Mouse (Mus musculus): ENCODE data around the gene Tldc1. TPM values are rescaled to one million over a fixed set of nuclear protein-coding genes. Genes with fewer than 3 reads are reported as not detected.
A peak's percentile ranks its signal among the peaks of the same experiment; 100 is the strongest.

Tldc1 gene
- polyA plus RNA-seq, 1 experiment from 2014 or later = 14.9 TPM

DNA sequence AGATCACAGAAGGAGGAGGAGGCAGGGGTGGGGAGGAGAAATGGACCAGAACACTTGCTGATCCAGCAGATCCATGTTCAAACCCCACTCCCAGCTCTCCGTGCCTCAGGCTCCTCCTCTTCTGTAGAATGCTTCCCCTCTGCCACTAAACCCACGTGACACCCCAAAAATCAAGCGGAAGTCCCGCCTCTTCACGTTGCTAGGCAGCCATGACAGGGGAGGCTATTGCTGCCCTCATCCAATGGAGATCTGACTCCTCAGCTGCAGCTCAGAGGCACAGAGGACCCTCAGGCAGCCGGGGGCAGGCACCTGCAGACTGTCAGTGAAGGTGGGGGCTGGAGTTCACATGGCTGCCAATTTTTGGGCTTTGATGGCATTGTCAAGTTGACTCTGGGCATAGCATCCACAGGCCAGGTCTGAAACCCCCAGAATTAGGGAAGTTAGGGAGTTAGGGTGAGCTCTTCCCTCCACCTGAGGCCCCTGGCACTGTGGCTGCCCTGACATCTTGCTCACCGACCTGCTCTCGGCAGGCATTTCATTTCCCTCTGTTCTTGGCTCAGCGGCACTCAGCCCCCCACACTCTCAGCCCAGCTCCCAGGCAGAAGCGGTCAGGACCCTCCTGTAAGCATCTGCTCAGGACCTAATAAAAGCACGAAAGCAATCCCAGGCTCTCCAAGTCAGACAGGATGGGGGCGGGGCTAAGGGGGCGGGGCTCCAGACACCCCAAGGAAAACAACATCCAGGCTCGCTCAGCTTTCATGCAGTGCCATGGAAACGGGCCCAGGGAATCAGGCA lies 20.2 kb upstream of the Tldc1 start:
- no peaks in the 10 kb centered on the region for H3K9me3 ChIP-seq
- no peaks in the 10 kb centered on the region for H3K27me3 ChIP-seq
- H3K9ac ChIP-seq (replicated peaks) = peak overlapping the region; percentile 29; the same call in 1 of the 2 replicates
- H3K4me1 ChIP-seq = peaks cover 24% of the 10 kb centered on the region
- peak overlapping the region; percentile 86 for H3K27ac ChIP-seq (replicated peaks)
- ATAC-seq (replicated peaks) = peak; percentile 73
- H3K4me3 ChIP-seq = 0 out of 2 replicates have a peak overlapping the region, but pooled peaks have one; percentile 1
- 8% methylated on average over 15 of the region's 15 CpGs for WGBS
- H3K36me3 ChIP-seq = no peaks in the 10 kb centered on the region
- peak overlapping the region; percentile 32 for H3K4me2 ChIP-seq (replicated peaks)

GRCm38 (mm10) chr8:119795651-119796050 lies 17.4 kb upstream of the Tldc1 start:
- H3K4me3 ChIP-seq = no peak overlapping the region
- no peak overlapping the region for H3K9ac ChIP-seq (replicated peaks)
- no peaks in the 10 kb centered on the region for H3K27me3 ChIP-seq
- no peak for ATAC-seq (replicated peaks)
- H3K36me3 ChIP-seq = no peaks in the 10 kb centered on the region
- H3K9me3 ChIP-seq = no peaks in the 10 kb centered on the region
- no peak overlapping the region for H3K4me2 ChIP-seq (replicated peaks)
- peaks cover 29% of the 10 kb centered on the region for H3K4me1 ChIP-seq
- H3K27ac ChIP-seq (replicated peaks) = no peak overlapping the region
- 87% methylated on average over 3 of the region's 3 CpGs for WGBS

GRCm38 (mm10) chr8:119794689-119795088 lies 16.5 kb upstream of the Tldc1 start:
- no peak overlapping the region for H3K4me3 ChIP-seq
- ATAC-seq (replicated peaks) = no peak
- no peaks in the 10 kb centered on the region for H3K9me3 ChIP-seq
- H3K4me1 ChIP-seq = peaks cover 27% of the 10 kb centered on the region
- H3K36me3 ChIP-seq = no peaks in the 10 kb centered on the region
- H3K4me2 ChIP-seq (replicated peaks) = no peak overlapping the region
- H3K9ac ChIP-seq (replicated peaks) = no peak overlapping the region
- no peaks in the 10 kb centered on the region for H3K27me3 ChIP-seq
- 54% methylated on average over 7 of the region's 7 CpGs for WGBS
- no peak overlapping the region for H3K27ac ChIP-seq (replicated peaks)

GRCm38 (mm10) chr8:119791804-119792704 lies 13.8 kb upstream of the Tldc1 start:
- H3K27me3 ChIP-seq = no peaks in the 10 kb centered on the region
- H3K4me2 ChIP-seq (replicated peaks) = no peak overlapping the region
- WGBS = 11% methylated on average over 16 of the region's 16 CpGs
- ATAC-seq (replicated peaks) = peak; percentile 30; the same call in 1 of the 2 replicates
- H3K9me3 ChIP-seq = no peaks in the 10 kb centered on the region
- no peak overlapping the region for H3K4me3 ChIP-seq
- H3K36me3 ChIP-seq = no peaks in the 10 kb centered on the region
- H3K4me1 ChIP-seq = peaks cover 29% of the 10 kb centered on the region
- H3K27ac ChIP-seq (replicated peaks) = peak overlapping the region; percentile 17; the same call in 1 of the 2 replicates
- H3K9ac ChIP-seq (replicated peaks) = no peak overlapping the region

DNA sequence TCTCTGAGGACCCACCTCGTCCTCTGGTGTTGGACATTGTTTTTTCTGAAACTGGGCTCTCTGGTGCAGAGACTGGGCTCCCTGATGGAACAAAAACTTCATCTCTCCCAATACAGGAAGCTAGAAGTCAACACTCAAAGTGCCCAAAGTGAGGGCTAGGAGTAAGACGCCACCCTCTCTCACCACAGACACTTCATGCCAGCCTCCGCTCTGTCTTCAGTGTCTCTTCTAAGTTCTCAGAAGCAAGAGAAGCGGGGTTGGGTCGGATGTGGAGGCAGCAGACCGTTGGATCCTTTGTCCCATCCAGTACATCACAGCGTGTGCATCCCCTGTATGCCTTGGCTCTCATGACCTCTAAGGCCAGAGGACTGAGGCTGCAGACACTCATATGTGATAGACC lies 11.4 kb upstream of the Tldc1 start:
- Histone ChIP-seq H3K27ac (replicated peaks) (no peak overlapping the region), H3K4me3 (no peak overlapping the region), H3K9ac (replicated peaks) (no peak overlapping the region), H3K4me2 (replicated peaks) (no peak overlapping the region), H3K36me3 (no peaks in the 10 kb centered on the region), H3K4me1 (peaks cover 46% of the 10 kb centered on the region), H3K9me3 (no peaks in the 10 kb centered on the region), H3K27me3 (no peaks in the 10 kb centered on the region)
- ATAC-seq (replicated peaks) = no peak
- 86% methylated on average over 7 of the region's 7 CpGs for WGBS

DNA sequence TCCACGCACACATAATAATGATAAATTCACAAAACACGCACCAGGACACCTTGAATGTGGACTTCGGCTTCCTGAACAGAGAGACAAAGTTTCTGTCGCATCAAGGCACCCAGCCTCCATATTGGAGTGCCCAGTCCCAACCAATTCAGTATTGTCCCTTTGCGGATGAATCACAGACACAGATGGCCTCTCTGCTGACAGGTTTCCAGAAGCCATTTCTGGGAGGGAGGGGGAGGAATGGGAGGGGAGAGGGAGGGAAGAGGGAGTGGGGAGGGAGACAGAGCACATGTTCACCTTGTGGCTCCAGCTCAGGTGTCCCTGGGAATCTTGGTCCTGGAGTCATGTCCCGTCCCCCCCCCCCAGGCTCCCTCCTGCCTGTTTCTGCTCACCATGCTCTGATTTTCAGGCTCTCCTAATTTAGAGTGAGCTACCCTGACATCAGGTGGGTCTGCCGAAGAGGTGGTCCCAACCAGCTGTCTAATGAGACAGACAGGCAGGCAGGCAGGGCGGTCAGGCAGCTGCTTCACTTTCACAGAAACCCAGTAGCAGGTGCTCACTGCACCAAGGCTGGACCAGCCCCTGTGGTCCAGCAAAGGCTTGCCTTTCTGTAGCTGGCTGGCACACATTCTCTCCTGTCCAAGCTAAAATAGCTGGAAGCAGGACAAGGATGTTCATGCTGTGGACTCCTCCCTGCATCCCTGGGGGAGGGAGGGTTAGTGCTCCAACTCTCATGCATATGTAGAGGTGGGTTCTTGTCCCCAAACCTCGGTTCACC lies 10.6 kb upstream of the Tldc1 start:
- H3K27ac ChIP-seq (replicated peaks) = peak overlapping the region; percentile 35; the same call in 1 of the 2 replicates
- H3K4me1 ChIP-seq = peaks cover 47% of the 10 kb centered on the region
- no peaks in the 10 kb centered on the region for H3K36me3 ChIP-seq
- H3K4me3 ChIP-seq = no peak overlapping the region
- H3K4me2 ChIP-seq (replicated peaks) = no peak overlapping the region
- ATAC-seq (replicated peaks) = no peak
- H3K9ac ChIP-seq (replicated peaks) = no peak overlapping the region
- H3K9me3 ChIP-seq = no peaks in the 10 kb centered on the region
- no peaks in the 10 kb centered on the region for H3K27me3 ChIP-seq
- WGBS = 63% methylated on average over 9 of the region's 9 CpGs

- 60% methylated on average over 4 of the region's 4 CpGs for WGBS
- no peak overlapping the region for H3K4me2 ChIP-seq (replicated peaks)
- no peak overlapping the region for H3K9ac ChIP-seq (replicated peaks)
- no peak overlapping the region for H3K27ac ChIP-seq (replicated peaks)
- H3K36me3 ChIP-seq = no peaks in the 10 kb centered on the region
- H3K4me3 ChIP-seq = no peak overlapping the region
- no peak for ATAC-seq (replicated peaks)
- no peaks in the 10 kb centered on the region for H3K9me3 ChIP-seq
- H3K4me1 ChIP-seq = peaks cover 45% of the 10 kb centered on the region
- no peaks in the 10 kb centered on the region for H3K27me3 ChIP-seq
These were observed 9.1 kb upstream of the Tldc1 start for GRCm38 (mm10) chr8:119787341-119787740.

- Histone ChIP-seq H3K4me3 (no peak overlapping the region), H3K4me2 (replicated peaks) (no peak overlapping the region), H3K27me3 (no peaks in the 10 kb centered on the region), H3K4me1 (peaks cover 40% of the 10 kb centered on the region), H3K27ac (replicated peaks) (peak overlapping the region; percentile 16; the same call in 1 of the 2 replicates), H3K36me3 (no peaks in the 10 kb centered on the region), H3K9ac (replicated peaks) (no peak overlapping the region), H3K9me3 (no peaks in the 10 kb centered on the region)
- 73% methylated on average over 3 of the region's 3 CpGs for WGBS
- no peak for ATAC-seq (replicated peaks)
These were observed 8.7 kb upstream of the Tldc1 start for GRCm38 (mm10) chr8:119786871-119787270.

GRCm38 (mm10) chr8:119785764-119786405 lies 7.7 kb upstream of the Tldc1 start:
- H3K9me3 ChIP-seq = no peaks in the 10 kb centered on the region
- no peak overlapping the region for H3K9ac ChIP-seq (replicated peaks)
- H3K4me1 ChIP-seq = peaks cover 32% of the 10 kb centered on the region
- peak; percentile 77 for ATAC-seq (replicated peaks)
- peak overlapping the region; percentile 83 for H3K27ac ChIP-seq (replicated peaks)
- no peaks in the 10 kb centered on the region for H3K27me3 ChIP-seq
- H3K36me3 ChIP-seq = no peaks in the 10 kb centered on the region
- 32% methylated on average over 18 of the region's 18 CpGs for WGBS
- H3K4me3 ChIP-seq = no peak overlapping the region
- H3K4me2 ChIP-seq (replicated peaks) = no peak overlapping the region

DNA sequence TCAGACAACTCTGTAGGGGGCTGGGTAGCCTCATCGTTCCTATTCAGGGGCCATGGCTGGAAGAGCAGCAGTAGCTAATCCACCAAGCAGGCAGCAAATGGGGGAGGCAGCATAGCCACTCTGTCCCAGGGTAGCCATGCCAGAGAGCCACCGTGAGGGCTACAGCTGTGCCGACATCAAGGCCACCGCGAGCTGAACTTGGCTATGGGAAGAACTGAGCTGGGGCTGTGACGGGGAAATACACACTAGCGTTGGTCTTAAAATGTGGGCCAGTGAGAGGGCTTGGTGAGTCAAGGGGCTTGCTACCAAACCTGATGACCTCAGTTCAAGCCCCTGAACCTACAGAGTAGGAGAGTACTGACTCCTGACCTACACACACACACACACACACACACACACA lies 6.5 kb upstream of the Tldc1 start:
- H3K27ac ChIP-seq (replicated peaks) = no peak overlapping the region
- H3K4me1 ChIP-seq = peaks cover 32% of the 10 kb centered on the region
- WGBS = 60% methylated on average over 7 of the region's 7 CpGs

DNA sequence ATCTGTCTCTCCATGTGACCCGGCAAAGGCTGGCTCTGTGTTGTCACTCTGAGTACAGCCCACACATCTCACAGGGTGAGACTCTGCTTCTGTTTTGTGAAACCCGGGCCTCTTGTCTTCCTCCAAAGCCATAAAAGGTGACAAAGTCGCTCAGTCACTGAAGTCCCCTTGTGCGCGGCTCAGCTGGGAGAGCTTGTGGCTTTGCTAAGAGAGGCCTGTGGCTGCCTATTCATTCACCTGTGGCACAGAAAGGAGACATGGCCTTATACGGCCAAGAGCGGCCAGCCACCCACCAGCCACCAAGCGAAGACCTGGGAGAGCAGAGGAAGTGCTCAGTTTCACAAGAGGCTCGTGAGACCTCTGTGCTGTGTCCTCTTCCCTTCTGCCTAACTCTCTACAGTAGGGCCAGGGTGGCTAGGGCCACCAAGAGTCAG lies 5.9 kb upstream of the Tldc1 start:
- Histone ChIP-seq H3K4me1 (peaks cover 35% of the 10 kb centered on the region), H3K9me3 (no peaks in the 10 kb centered on the region)
- ATAC-seq (replicated peaks) = no peak

More for the DNA sequence above, 6.5 kb upstream of the Tldc1 start:
- no peak for ATAC-seq (replicated peaks)
- H3K36me3 ChIP-seq = no peaks in the 10 kb centered on the region
- no peaks in the 10 kb centered on the region for H3K27me3 ChIP-seq
- no peak overlapping the region for H3K9ac ChIP-seq (replicated peaks)
- H3K9me3 ChIP-seq = no peaks in the 10 kb centered on the region
- H3K4me2 ChIP-seq (replicated peaks) = no peak overlapping the region
- H3K4me3 ChIP-seq = no peak overlapping the region

More for the DNA sequence above, 5.9 kb upstream of the Tldc1 start:
- 51% methylated on average over 9 of the region's 9 CpGs for WGBS
- Histone ChIP-seq H3K27ac (replicated peaks) (no peak overlapping the region), H3K36me3 (no peaks in the 10 kb centered on the region), H3K4me2 (replicated peaks) (no peak overlapping the region), H3K4me3 (no peak overlapping the region), H3K9ac (replicated peaks) (no peak overlapping the region), H3K27me3 (no peaks in the 10 kb centered on the region)
